Comparison of ENCODE assay signal across 9 mouse cellular contexts in the genomic region with DNA sequence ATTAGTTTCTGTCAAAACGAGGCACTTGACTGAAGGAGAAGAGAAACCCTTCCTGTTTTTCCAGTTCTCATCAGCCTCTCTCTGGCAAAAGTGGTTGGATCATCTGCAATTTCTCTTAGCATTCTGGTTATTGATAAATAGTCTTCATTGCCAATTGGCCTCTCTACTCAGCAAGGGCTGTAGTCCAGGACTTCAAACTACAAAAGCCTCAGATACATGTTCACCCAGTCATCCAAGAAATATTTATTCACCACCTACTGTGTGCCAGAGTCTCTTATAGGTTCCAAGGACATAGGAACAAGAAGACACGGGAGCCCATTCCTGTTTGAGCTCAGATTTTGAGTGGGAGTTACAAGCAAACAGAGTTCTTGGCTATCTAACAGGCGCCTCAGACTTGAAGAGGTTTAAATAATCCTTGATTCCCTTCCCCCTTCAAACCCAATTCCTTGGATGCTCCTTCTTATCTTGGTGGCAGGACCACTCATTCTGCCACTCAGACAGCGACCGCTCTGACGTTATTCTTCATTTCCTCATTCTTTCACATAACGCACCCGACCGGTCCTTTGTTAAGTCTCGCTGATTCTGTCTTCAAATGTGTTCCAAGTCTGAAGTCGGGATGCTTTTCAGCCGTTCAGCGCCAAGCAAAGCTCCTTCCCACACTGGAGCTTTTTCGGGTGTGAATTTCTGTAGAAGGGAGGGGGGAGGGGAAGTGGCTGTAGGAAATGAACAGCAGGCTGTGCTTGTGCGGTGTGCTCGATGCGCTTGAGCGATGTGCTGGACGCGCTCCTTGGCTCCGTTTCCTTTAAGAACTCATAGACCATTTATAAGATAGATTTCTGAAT. TPM values are rescaled to one million over a fixed set of nuclear protein-coding genes. Genes with fewer than 3 reads are reported as not detected.
DNase-seq lines count a peak whose midpoint lies in the region; ATAC-seq lines count a peak whose summit lies in the region.
"Had no signal": no experiment of that assay in that cellular context is flagged by ENCODE, and none has a peak within 500 bp of the region (broad histone marks: within the 10 kb centered on the region; RNA-seq: fewer than 3 reads in every experiment).

No protein-coding gene starts in this region.

- WGBS in neural tube, embryonic 11.5 days, result 71% methylated on average over 21 of the region's 21 CpGs
- WGBS in forebrain, embryonic 14.5 days, result 36% methylated on average over 21 of the region's 21 CpGs
- 61% methylated on average over 21 of the region's 21 CpGs for WGBS in neural tube, embryonic 13.5 days

- no peaks in the 10 kb centered on the region for H3K27me3 ChIP-seq in neural tube, embryonic 11.5 days (ENCODE audit: control insufficient read depth, insufficient read depth, low read length)
- no peaks in the 10 kb centered on the region for H3K27me3 ChIP-seq in forebrain, embryonic 14.5 days (replicated peaks; ENCODE audit: control insufficient read depth, insufficient read depth, low read length)
- H3K27me3 ChIP-seq in neural tube, embryonic 13.5 days, result no peaks in the 10 kb centered on the region

- H3K4me1 ChIP-seq in neural tube, embryonic 11.5 days (ENCODE audit: control insufficient read depth, insufficient read depth, low read length), result no peaks in the 10 kb centered on the region
- H3K4me1 ChIP-seq in forebrain, embryonic 14.5 days (ENCODE audit: control insufficient read depth, insufficient read depth, low read length), result no peaks in the 10 kb centered on the region
- H3K4me1 ChIP-seq in neural tube, embryonic 13.5 days (replicated peaks), result 0 out of 2 replicates have a peak, but pooled peaks cover 5% of the 10 kb centered on the region

- H3K4me3 ChIP-seq in neural tube, embryonic 11.5 days (ENCODE audit: low read depth, low read length), result no peak overlapping the region
- peak overlapping the region; percentile 7 for H3K4me3 ChIP-seq in forebrain, embryonic 14.5 days (ENCODE audit: low read depth, low read length)
- H3K4me3 ChIP-seq in neural tube, embryonic 13.5 days, result no peak overlapping the region

- no peak overlapping the region for H3K4me2 ChIP-seq in neural tube, embryonic 11.5 days (ENCODE audit: low read depth)
- peak overlapping the region; percentile 43 for H3K4me2 ChIP-seq in forebrain, embryonic 14.5 days (ENCODE audit: low read length)
- peak overlapping the region; percentile 32 for H3K4me2 ChIP-seq in neural tube, embryonic 13.5 days

- no peak for ATAC-seq in neural tube, embryonic 11.5 days (ENCODE audit: insufficient read depth, low FRiP score, low TSS enrichment)
- ATAC-seq in forebrain, embryonic 14.5 days, result peak; percentile 68; the same call in 1 of the 2 replicates
- no peak for ATAC-seq in neural tube, embryonic 13.5 days (ENCODE audit: low read depth)

- no peak overlapping the region for H3K9ac ChIP-seq in neural tube, embryonic 11.5 days (ENCODE audit: low read length)
- H3K9ac ChIP-seq in forebrain, embryonic 14.5 days (ENCODE audit: low read length), result peak overlapping the region; percentile 29; the same call in 1 of the 2 replicates
- H3K9ac ChIP-seq in neural tube, embryonic 13.5 days, result no peak overlapping the region

- no peaks in the 10 kb centered on the region for H3K36me3 ChIP-seq in neural tube, embryonic 11.5 days (ENCODE audit: control insufficient read depth, insufficient read depth, low read length)
- no peaks in the 10 kb centered on the region for H3K36me3 ChIP-seq in forebrain, embryonic 14.5 days (ENCODE audit: control insufficient read depth, insufficient read depth, low read length)
- H3K36me3 ChIP-seq in neural tube, embryonic 13.5 days, result no peaks in the 10 kb centered on the region

- H3K9me3 ChIP-seq in neural tube, embryonic 11.5 days (ENCODE audit: control insufficient read depth, low read length), result no peaks in the 10 kb centered on the region
- H3K9me3 ChIP-seq in forebrain, embryonic 14.5 days (replicated peaks; ENCODE audit: control insufficient read depth, low read length), result no peaks in the 10 kb centered on the region
- H3K9me3 ChIP-seq in neural tube, embryonic 13.5 days, result no peaks in the 10 kb centered on the region

- peak; percentile 28 for DNase-seq in neural tube, embryonic 11.5 days (ENCODE audit: low spot score)
- DNase-seq in neural tube, embryonic 10.5 days (ENCODE audit: extremely low spot score, low spot score), result no peak
- peak; percentile 80 for DNase-seq in forebrain, embryonic 14.5 days (ENCODE audit: low spot score)
- DNase-seq in heart, postnatal 4 days, result peak; percentile 13
- peak; percentile 8 for DNase-seq in layer of hippocampus, adult 9-11 months
- no peak for DNase-seq in T-cell, adult 2 months (ENCODE audit: low spot score)
- no peak for DNase-seq in ovary, postnatal 10 days (ENCODE audit: low spot score)

- H3K27ac ChIP-seq in neural tube, embryonic 11.5 days (ENCODE audit: low read depth, low read length), result no peak overlapping the region
- no peak overlapping the region for H3K27ac ChIP-seq in forebrain, embryonic 14.5 days (ENCODE audit: low read depth, low read length)
- no peak overlapping the region for H3K27ac ChIP-seq in neural tube, embryonic 13.5 days (replicated peaks)

RNA-seq across cellular contexts. Expression of a gene that starts 5.7 kb away (rescaled TPM):
- polyA plus RNA-seq in neural tube, embryonic 11.5 days (2014; fragmentation: Nextera tagmentation; extraction: Ambion mirVana), result not detected in 2 replicates
- polyA plus RNA-seq in forebrain, embryonic 14.5 days (2014; fragmentation: Nextera tagmentation; extraction: Ambion mirVana), result not detected in 2 replicates
- total RNA-seq in heart, postnatal 4 days (2021), result not detected
- polyA plus RNA-seq in neural tube, embryonic 13.5 days (2015; fragmentation: Nextera tagmentation; extraction: Ambion mirVana), result 0.39 TPM in 1 of 2 replicates, not detected in the other
- total RNA-seq: layer of hippocampus, adult 18-20 months had no signal

RNA-seq across cellular contexts. Expression of a gene that starts 24.5 kb away (rescaled TPM):
- polyA plus RNA-seq in neural tube, embryonic 11.5 days (2014; fragmentation: Nextera tagmentation; extraction: Ambion mirVana), result 38.2 and 43.6 TPM in 2 replicates
- polyA plus RNA-seq in forebrain, embryonic 14.5 days (2014; fragmentation: Nextera tagmentation; extraction: Ambion mirVana), result 37.2 and 40.3 TPM in 2 replicates
- 10 to 100 TPM; 50.2 to 50.7 TPM for total RNA-seq in heart, postnatal 4 days (2021)
- 27.6 and 29.7 TPM in 2 replicates for polyA plus RNA-seq in neural tube, embryonic 13.5 days (2015; fragmentation: Nextera tagmentation; extraction: Ambion mirVana)

RNA-seq across cellular contexts. Expression of a gene that starts 37.8 kb away (rescaled TPM):
- 0.47 and 0.57 TPM in 2 replicates for polyA plus RNA-seq in neural tube, embryonic 11.5 days (2014; fragmentation: Nextera tagmentation; extraction: Ambion mirVana)
- 0.18 and 0.20 TPM in 2 replicates for polyA plus RNA-seq in forebrain, embryonic 14.5 days (2014; fragmentation: Nextera tagmentation; extraction: Ambion mirVana)
- 1 to 10 TPM; 2.1 to 2.2 TPM for total RNA-seq in heart, postnatal 4 days (2021)
- polyA plus RNA-seq in neural tube, embryonic 13.5 days (2015; fragmentation: Nextera tagmentation; extraction: Ambion mirVana), result 0.27 and 0.90 TPM in 2 replicates

Comparison
In these comparisons a context has a peak if more than half of its experiments do, and no peak if none do; other contexts are left out.
1. DNase-seq: peak in neural tube, embryonic 11.5 days (single experiment), forebrain, embryonic 14.5 days (single experiment), heart, postnatal 4 days (single experiment) and layer of hippocampus, adult 9-11 months (single experiment); none in neural tube, embryonic 10.5 days (single experiment), T-cell, adult 2 months (single experiment) and ovary, postnatal 10 days (single experiment).